Mouse (Mus musculus): ENCODE measurements around the gene C7.

DNA sequence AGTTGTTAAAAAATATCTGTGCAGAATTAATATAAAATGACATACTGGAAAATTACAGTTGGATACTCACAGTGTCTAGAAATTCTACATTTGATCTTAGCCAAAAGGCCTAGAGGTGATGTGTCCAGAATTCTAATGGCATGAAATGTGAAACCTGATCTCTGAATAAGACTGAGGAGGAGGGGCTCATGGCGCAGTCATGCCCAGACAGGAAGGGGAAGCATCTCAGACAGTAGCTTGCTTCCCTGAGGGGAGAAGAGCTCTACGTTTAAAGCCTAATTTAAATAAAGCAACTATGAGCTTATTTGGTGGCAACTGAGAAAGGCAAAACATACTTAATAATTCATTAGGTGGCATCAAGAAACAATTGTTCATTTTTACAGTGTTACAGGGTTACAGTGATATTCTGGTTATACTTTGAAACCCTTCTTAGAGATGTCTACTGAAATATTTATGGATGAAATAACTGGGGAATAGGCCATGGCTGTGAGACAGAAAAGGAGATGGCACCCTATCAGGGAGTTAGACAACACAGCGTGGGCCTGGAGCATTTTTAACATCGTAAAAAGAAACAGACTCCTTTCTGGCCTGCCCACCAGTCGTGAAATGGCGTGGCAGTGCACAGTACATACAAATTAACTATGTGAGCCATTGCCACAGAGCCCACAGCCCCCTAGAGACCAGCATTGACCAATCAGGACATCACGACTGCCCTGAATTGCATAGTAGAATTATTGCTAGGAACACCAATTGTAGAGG lies 25.5 kb upstream of the C7 start:
- no peak for TF ChIP-seq CTCF (conservative IDR thresholded peaks at IDR 0.05; ENCODE audit: insufficient read depth, insufficient read length, low read depth, low read length)
- no peak for TF ChIP-seq POLR2A (IDR thresholded peaks at IDR 0.05; ENCODE audit: low read depth, low read length)
